Mouse (Mus musculus): ENCODE measurements at regions not wholly inside any gene's neighbourhood (a gene's known extent, or its start where the extent isn't known, plus 50 kb on each side); places are given as distances from the start of the nearest gene placed in this dataset.
A peak's percentile ranks its signal among the peaks of the same experiment; 100 is the strongest.

- TF ChIP-seq CTCF (IDR thresholded peaks at IDR 0.05; ENCODE audit: low read depth) (peak; percentile 66), EP300 (optimal IDR thresholded peaks at IDR 0.05) (no peak)
Measured at GRCm38 (mm10) chr10:51792030-51792429, 114.5 kb downstream of the Rfx6 start.
